Mouse (Mus musculus) limb, embryonic 11.5 days (tissue): ENCODE measurements around the gene Cxcl17. TPM values are rescaled to one million over a fixed set of nuclear protein-coding genes. Genes with fewer than 3 reads are reported as not detected.
"Not testable (repeated sequence)": the region's sequence is repeated elsewhere in the genome, so short reads cannot be mapped to it uniquely, and the experiment has no call there.

Experiments
- ATAC-seq: fragments of 200-750 bp; cut with Nextera tagmentation; 2 replicates; pipeline ENCODE4 v1.8.0; 2017; ENCODE audit warnings: low read depth; ENCODE audit not compliant: insufficient number of reproducible peaks, low FRiP score, low TSS enrichment
- DNase-seq: peaks from one replicate; pipeline ENCODE4 v3.0.0-alpha.2; 2015; ENCODE audit warnings: low spot score
- H3K27ac ChIP-seq: fragments of 300-500 bp; sonication (generic); replicated peaks from 2 replicates; pipeline ENCODE4 v1.5.1; 2014; ENCODE audit warnings: low read depth, mild to moderate bottlenecking, low read length
- H3K27me3 ChIP-seq: fragments of 300-500 bp; sonication (generic); 2 replicates; pipeline ENCODE4 v1.6.1; 2014; ENCODE audit warnings: mild to moderate bottlenecking, low read length, mixed read lengths; ENCODE audit not compliant: control insufficient read depth, insufficient read depth
- H3K36me3 ChIP-seq: fragments of 300-500 bp; sonication (generic); 2 replicates; pipeline ENCODE4 v1.6.1; 2014; ENCODE audit warnings: mild to moderate bottlenecking, low read length, moderate library complexity, mixed read lengths; ENCODE audit not compliant: control insufficient read depth, insufficient read depth
- H3K4me1 ChIP-seq: fragments of 300-500 bp; sonication (generic); 2 replicates; pipeline ENCODE4 v1.6.1; 2014; ENCODE audit warnings: low read length, mixed read lengths; ENCODE audit not compliant: control insufficient read depth, insufficient read depth
- H3K4me2 ChIP-seq: fragments of 300-500 bp; sonication (generic); 2 replicates; pipeline ENCODE4 v1.6.1; 2014; ENCODE audit warnings: low read depth, mild to moderate bottlenecking, moderate library complexity; ENCODE audit not compliant: severe bottlenecking
- H3K4me3 ChIP-seq: fragments of 300-500 bp; sonication (generic); 2 replicates; pipeline ENCODE4 v1.5.1; 2014; ENCODE audit warnings: low read depth, low read length
- H3K9ac ChIP-seq: fragments of 300-500 bp; sonication (generic); 2 replicates; pipeline ENCODE4 v1.6.1; 2014; ENCODE audit warnings: mild to moderate bottlenecking, low read length
- H3K9me3 ChIP-seq: fragments of 300-500 bp; sonication (generic); 2 replicates; pipeline ENCODE4 v1.6.1; 2016; ENCODE audit warnings: low read length; ENCODE audit not compliant: control insufficient read depth
- WGBS: fragments of 180-500 bp; shearing (Covaris S2); extraction: QIAGEN DNeasy Blood & Tissue Kit; methylation state at CpG from one replicate; pipeline ENCODE4 v1.1.7; 2014; 5-methylcytosine and 5-hydroxymethylcytosine counted together
- polyA plus RNA-seq: library from polyadenylated mRNA; unstranded; fragments of >200 nt; fragmentation: Nextera tagmentation; extraction: Ambion mirVana; gene quantifications from 2 replicates; pipeline ENCODE4 v1.2.1, GENCODE M21; 2014

Cxcl17 gene
- 0.33 and 0.44 TPM in 2 replicates for polyA plus RNA-seq

- Histone ChIP-seq H3K4me1 (no peaks in the 10 kb centered on the region), H3K9ac (no peak within 1 kb of the TSS), H3K27me3 (no peaks in the 10 kb centered on the region), H3K36me3 (no peaks in the 10 kb centered on the region), H3K4me3 (no peak within 1 kb of the TSS), H3K9me3 (no peaks in the 10 kb centered on the region), H3K27ac (no peak within 1 kb of the TSS), H3K4me2 (no peak within 1 kb of the TSS)
- no peak for ATAC-seq
- no peak for DNase-seq
- WGBS, result 55% methylated on average over 7 of the region's 7 CpGs
Measured at GRCm38 (mm10) chr7:25412833-25413441, at the start of gene Cxcl17. TSS of gene Cxcl17 (minus strand) at chr7:25412886.

DNA sequence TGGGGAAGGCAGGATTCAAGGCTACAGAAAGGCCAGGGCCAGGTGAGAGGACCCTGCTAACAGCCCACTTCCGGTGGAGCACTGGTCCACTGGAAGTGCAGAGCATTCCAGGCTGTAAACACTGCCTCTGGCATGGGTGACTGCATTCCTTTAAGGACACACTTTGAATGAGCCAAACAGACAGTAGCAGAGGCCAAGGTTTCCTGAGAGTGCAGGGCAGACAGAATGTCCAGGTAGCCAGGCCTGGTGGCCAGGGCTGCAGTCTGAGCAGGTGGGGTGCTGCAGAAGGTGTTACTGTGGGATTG is 49.3 kb upstream of the Cxcl17 start:
- no CpG with 5 or more reads among the region's 1 CpGs for WGBS
- not testable (repeated sequence) for H3K27ac ChIP-seq

GRCm38 (mm10) chr7:25461336-25462032 is 48.8 kb upstream of the Cxcl17 start:
- H3K27me3 ChIP-seq, H3K9me3 ChIP-seq, H3K27ac ChIP-seq, H3K36me3 ChIP-seq, H3K4me3 ChIP-seq, DNase-seq, H3K4me1 ChIP-seq, ATAC-seq, H3K9ac ChIP-seq, H3K4me2 ChIP-seq: not testable (repeated sequence)
- WGBS, result 78% methylated on average over 4 of the region's 5 CpGs

More for the DNA sequence above, 49.3 kb upstream of the Cxcl17 start:
- H3K9me3 ChIP-seq, H3K4me3 ChIP-seq, DNase-seq, H3K4me1 ChIP-seq, H3K36me3 ChIP-seq, H3K4me2 ChIP-seq, H3K9ac ChIP-seq, ATAC-seq, H3K27me3 ChIP-seq: not testable (repeated sequence)

DNA sequence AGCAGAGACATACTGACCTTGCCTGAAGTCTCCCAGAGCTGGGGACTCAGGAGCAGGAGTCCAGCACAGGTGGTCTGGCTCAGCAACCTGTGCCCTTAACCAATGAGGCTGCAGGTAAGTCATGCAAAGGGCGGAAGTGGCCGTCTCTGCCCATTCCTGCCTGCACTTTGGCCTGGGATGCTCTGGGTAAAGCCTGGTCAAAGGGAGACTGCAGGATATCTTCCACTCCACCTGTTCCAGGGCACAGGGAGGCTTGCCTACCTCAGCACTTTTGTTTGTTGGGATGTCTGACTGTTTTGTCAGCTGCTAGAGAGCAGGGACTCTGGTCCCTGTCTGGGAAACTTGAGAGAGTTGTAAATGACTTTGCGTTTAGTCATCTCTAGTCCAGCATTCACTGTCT is 39.4 kb upstream of the Cxcl17 start:
- no peak overlapping the region for H3K9ac ChIP-seq
- H3K27ac ChIP-seq, result no peak overlapping the region
- no peaks in the 10 kb centered on the region for H3K36me3 ChIP-seq
- no peak for DNase-seq
- H3K4me2 ChIP-seq, result no peak overlapping the region
- H3K4me1 ChIP-seq, result no peaks in the 10 kb centered on the region
- no peak for ATAC-seq
- no peak overlapping the region for H3K4me3 ChIP-seq
- WGBS, result 78% methylated on average over 3 of the region's 3 CpGs
- no peaks in the 10 kb centered on the region for H3K9me3 ChIP-seq
- no peaks in the 10 kb centered on the region for H3K27me3 ChIP-seq

- Histone ChIP-seq H3K4me2 (no peak overlapping the region), H3K9ac (no peak overlapping the region), H3K27me3 (no peaks in the 10 kb centered on the region), H3K4me3 (no peak overlapping the region), H3K36me3 (no peaks in the 10 kb centered on the region), H3K9me3 (no peaks in the 10 kb centered on the region), H3K27ac (no peak overlapping the region), H3K4me1 (no peaks in the 10 kb centered on the region)
- 64% methylated on average over 9 of the region's 9 CpGs for WGBS
- DNase-seq, result no peak
- ATAC-seq, result no peak
Measured at GRCm38 (mm10) chr7:25449913-25450890, 37.5 kb upstream of the Cxcl17 start.

DNA sequence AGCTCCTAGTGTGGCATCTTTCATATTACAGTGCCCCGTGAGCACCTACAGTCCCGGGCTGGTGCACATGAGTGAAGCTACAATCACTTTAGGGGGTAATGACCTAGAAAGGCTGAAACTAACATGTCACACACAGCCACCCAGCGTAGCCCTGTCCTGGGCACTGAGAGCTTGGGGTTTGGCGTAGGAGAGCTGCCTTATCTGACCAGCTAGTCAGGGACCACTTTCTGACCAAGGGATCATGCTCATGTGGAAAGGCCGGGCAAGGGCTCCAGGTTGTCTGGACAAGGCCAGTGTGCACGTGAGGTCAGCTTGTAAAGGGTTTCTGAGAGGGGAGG is 28.1 kb upstream of the Cxcl17 start:
- no peak overlapping the region for H3K9ac ChIP-seq
- H3K4me3 ChIP-seq, result no peak overlapping the region
- WGBS, result 84% methylated on average over 6 of the region's 6 CpGs
- no peak for ATAC-seq
- H3K27ac ChIP-seq, result no peak overlapping the region
- no peak overlapping the region for H3K4me2 ChIP-seq
- no peaks in the 10 kb centered on the region for H3K4me1 ChIP-seq
- DNase-seq, result no peak
- H3K27me3 ChIP-seq, result no peaks in the 10 kb centered on the region
- H3K36me3 ChIP-seq, result no peaks in the 10 kb centered on the region
- H3K9me3 ChIP-seq, result no peaks in the 10 kb centered on the region

DNA sequence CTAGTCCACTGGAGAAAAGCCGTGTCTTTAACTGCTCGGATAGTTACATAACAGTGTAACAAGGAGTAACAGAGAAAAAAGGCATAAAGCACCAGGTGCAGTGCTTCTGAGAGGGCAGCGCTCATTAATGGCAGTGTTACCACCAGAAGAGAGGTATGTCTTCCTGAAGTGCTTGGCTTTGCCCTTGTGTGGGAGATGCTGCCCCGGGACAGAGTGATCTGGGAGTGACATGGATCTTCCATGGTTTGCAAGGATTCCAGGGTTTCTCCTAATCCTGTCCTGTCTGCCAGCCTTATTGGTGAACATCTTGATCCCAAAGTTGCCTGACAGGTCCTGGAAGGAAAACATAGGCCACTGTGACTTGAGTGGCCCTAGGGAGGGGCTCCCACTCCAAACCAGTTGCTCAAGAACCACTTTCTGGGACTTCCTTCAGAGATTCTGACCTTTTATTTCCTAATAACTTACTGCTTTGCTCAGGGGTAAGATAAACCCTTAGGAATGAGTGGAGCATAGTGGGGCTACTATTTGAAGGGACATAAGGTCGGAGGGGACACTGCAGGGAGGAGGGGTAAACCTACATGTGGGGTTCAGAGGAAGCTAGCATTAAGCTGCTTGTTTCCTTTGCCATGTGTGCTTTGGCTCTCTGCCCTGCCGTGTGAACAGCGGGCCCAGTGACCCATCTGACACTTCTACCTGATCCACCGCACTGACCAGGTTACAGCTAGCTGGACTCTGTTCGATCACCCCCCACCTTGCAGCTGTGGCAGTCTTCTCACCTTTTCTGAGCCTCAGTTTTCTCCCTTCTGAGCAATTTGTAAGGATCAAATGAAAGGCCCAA is 27.5 kb upstream of the Cxcl17 start:
- no peak overlapping the region for H3K9ac ChIP-seq
- H3K27me3 ChIP-seq, result no peaks in the 10 kb centered on the region
- WGBS, result 89% methylated on average over 9 of the region's 9 CpGs
- DNase-seq (no peak), ATAC-seq (no peak)
- H3K4me3 ChIP-seq, result no peak overlapping the region
- no peaks in the 10 kb centered on the region for H3K36me3 ChIP-seq
- H3K9me3 ChIP-seq, result no peaks in the 10 kb centered on the region
- H3K4me1 ChIP-seq, result no peaks in the 10 kb centered on the region
- H3K4me2 ChIP-seq, result no peak overlapping the region
- no peak overlapping the region for H3K27ac ChIP-seq
